Mouse (Mus musculus): ENCODE measurements around the gene Socs3. TPM values are rescaled to one million over a fixed set of nuclear protein-coding genes. Genes with fewer than 3 reads are reported as not detected.
A peak's percentile ranks its signal among the peaks of the same experiment; 100 is the strongest.

Socs3 gene
- total RNA-seq (2021) = 1 to 10 TPM; 4.2 to 5.6 TPM
- long read RNA-seq, experiment 1, transcript Socs3-201 (2 exons, 2,552 nt) = major isoform, 9 of 9 reads
- long read RNA-seq, experiment 1, partial matches to known transcripts = 0 of 9 reads
- long read RNA-seq, experiment 1, other reads (novel, unspliced or antisense) = 0 of 9 reads
- long read RNA-seq, experiment 2, transcript Socs3-201 (2 exons, 2,552 nt) = major isoform, 31 of 34 reads
- long read RNA-seq, experiment 2, partial matches to known transcripts = 0 of 34 reads
- long read RNA-seq, experiment 2, other reads (novel, unspliced or antisense) = 3 of 34 reads

- peak; percentile 94 to 96 for DNase-seq (ENCODE audit: low spot score in 2 of 2)
Observed at GRCm38 (mm10) chr11:117969945-117970872, at the start of gene Socs3. Socs3 (minus strand) TSS chr11:117970047.

GRCm38 (mm10) chr11:118018328-118018727, 48.5 kb upstream of the Socs3 start:
- no peak for DNase-seq (ENCODE audit: low spot score in 2 of 2)

- DNase-seq (ENCODE audit: low spot score in 2 of 2) = no peak
Observed at GRCm38 (mm10) chr11:118015381-118016145, 45.7 kb upstream of the Socs3 start.

GRCm38 (mm10) chr11:118014391-118014995, 44.6 kb upstream of the Socs3 start:
- no peak for DNase-seq (ENCODE audit: low spot score in 2 of 2)

- no peak for DNase-seq (ENCODE audit: low spot score in 2 of 2)
Observed at GRCm38 (mm10) chr11:118013339-118013738, 43.5 kb upstream of the Socs3 start.

GRCm38 (mm10) chr11:118012595-118012994, 42.7 kb upstream of the Socs3 start:
- DNase-seq (ENCODE audit: low spot score in 2 of 2) = no peak

- no peak for DNase-seq (ENCODE audit: low spot score in 2 of 2)
Observed at GRCm38 (mm10) chr11:118009865-118010571, 40.2 kb upstream of the Socs3 start.

GRCm38 (mm10) chr11:118008843-118009242, 39.0 kb upstream of the Socs3 start:
- DNase-seq (ENCODE audit: low spot score in 2 of 2) = no peak

GRCm38 (mm10) chr11:118008144-118008805, 38.4 kb upstream of the Socs3 start:
- no peak for DNase-seq (ENCODE audit: low spot score in 2 of 2)

GRCm38 (mm10) chr11:118007460-118008143, 37.8 kb upstream of the Socs3 start:
- no peak for DNase-seq (ENCODE audit: low spot score in 2 of 2)

GRCm38 (mm10) chr11:118004217-118004616, 34.4 kb upstream of the Socs3 start:
- DNase-seq (ENCODE audit: low spot score in 2 of 2) = no peak

GRCm38 (mm10) chr11:118003718-118004117, 33.9 kb upstream of the Socs3 start:
- no peak for DNase-seq (ENCODE audit: low spot score in 2 of 2)

- peak in 1 of 2 experiments; percentile 38 for DNase-seq (ENCODE audit: low spot score in 2 of 2)
Observed at GRCm38 (mm10) chr11:118003176-118003575, 33.3 kb upstream of the Socs3 start.

GRCm38 (mm10) chr11:118000565-118001215, 30.8 kb upstream of the Socs3 start:
- no peak for DNase-seq (ENCODE audit: low spot score in 2 of 2)

- no peak for DNase-seq (ENCODE audit: low spot score in 2 of 2)
Observed at GRCm38 (mm10) chr11:118000083-118000482, 30.2 kb upstream of the Socs3 start.

- DNase-seq (ENCODE audit: low spot score in 2 of 2) = no peak
Observed at GRCm38 (mm10) chr11:117999260-117999934, 29.6 kb upstream of the Socs3 start.

GRCm38 (mm10) chr11:117998356-117998755, 28.5 kb upstream of the Socs3 start:
- no peak for DNase-seq (ENCODE audit: low spot score in 2 of 2)

- DNase-seq (ENCODE audit: low spot score in 2 of 2) = no peak
Observed at GRCm38 (mm10) chr11:117997085-117997484, 27.2 kb upstream of the Socs3 start.
